Mouse (Mus musculus) cerebellum, adult 11-12 months (tissue): ENCODE data around the gene Stat1.

Experiments used
- DNase-seq: peaks from one replicate; pipeline ENCODE4 v3.0.0; 2022

Gene Stat1

GRCm38 (mm10) chr1:52170057-52170456, 50.8 kb downstream of the Stat1 start:
- no peak for DNase-seq

DNA sequence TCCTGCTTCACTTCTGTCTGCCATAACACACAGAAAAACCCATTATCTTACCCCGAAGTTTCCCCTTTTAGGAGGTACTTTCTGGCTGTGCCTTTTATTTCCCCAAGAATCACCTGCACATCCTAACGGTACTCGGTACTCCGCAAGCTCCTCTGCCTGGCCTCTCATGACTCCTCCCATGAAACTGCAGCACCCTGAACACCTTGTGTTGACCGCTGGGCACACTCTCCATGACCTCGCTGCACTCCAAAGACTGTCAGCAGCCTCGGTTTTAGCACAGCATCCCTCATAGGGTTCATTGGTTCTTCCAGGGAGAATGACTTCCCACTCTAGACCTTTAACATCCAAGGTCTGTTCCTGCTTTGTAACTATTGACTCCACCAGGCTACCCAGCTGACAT, 51.5 kb downstream of the Stat1 start:
- no peak for DNase-seq

DNA sequence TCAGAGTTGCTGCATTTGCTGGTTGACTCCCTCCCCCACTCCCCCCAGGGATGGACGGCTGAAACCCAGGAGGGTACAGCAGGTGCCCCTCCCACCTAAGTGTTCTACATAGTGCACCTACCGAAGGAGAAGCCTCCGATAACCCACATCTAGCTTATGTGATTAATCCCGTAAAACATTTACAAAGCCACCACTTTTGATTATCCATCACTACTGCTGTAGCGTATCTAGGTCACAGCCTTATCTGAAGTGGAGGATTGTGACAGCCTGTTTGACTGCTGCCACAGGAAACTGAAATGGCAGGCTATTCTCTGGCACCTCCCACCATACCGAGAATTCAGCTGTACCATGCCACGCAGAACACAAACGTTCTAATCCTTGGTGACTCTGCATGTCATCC, 52.0 kb downstream of the Stat1 start:
- no peak for DNase-seq

GRCm38 (mm10) chr1:52175321-52175720, 56.1 kb downstream of the Stat1 start:
- no peak for DNase-seq

GRCm38 (mm10) chr1:52175983-52176382, 56.7 kb downstream of the Stat1 start:
- DNase-seq = no peak

DNA sequence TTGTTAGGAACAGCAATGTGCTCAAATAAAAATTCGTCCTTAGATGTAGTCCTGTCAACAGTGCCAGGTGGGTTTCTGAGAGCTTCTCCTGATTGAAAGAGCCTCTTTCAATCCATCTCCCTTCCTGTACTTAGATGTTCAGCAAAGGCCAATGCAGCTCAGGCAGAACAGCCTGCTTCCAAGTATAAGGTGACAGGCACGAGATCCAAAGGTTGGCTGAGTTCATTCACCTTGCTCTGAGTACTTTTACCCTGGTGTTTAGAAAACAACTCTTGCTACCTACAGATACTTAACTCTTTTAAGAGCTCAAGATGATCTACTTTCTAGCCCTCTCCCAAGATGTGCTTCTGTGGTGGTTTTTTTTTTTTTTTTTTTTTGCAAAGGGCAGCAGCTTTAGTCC, 57.8 kb downstream of the Stat1 start:
- DNase-seq = no peak

GRCm38 (mm10) chr1:52179939-52180568, 60.8 kb downstream of the Stat1 start:
- DNase-seq = peak; percentile 77

GRCm38 (mm10) chr1:52181994-52182393, 62.8 kb downstream of the Stat1 start:
- no peak for DNase-seq

DNA sequence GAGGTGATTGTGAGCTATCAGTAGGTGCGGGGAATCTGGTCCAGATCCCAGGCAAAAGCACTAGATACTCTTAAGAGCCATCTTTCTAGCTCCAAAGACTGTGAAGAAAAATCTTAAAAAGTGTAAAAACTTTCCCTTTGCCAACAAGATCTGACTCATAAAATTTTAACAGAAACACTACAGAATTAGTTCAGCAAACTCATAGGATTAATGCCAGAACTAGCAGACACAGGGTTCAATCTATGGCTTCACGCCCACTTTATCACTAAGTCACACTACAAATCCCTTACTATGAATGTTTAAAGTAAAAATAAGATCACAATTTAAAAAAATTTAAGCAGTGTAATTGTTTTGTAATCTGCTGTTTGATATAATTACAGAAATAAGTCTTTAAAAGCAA, 63.8 kb downstream of the Stat1 start:
- no peak for DNase-seq
